Mouse (Mus musculus) layer of hippocampus, adult 8-10 months (tissue): ENCODE measurements around the gene Sipa1l1. TPM values are rescaled to one million over a fixed set of nuclear protein-coding genes. Genes with fewer than 3 reads are reported as not detected.

Experiments used
- DNase-seq, 2 experiments: peaks; one replicate each; pipeline ENCODE4 v3.0.0; 2022; ENCODE audit warnings: low spot score in 2 of 2
- total RNA-seq, 4 experiments: library from RNA; stranded (reverse); gene quantifications; 2 replicates each; pipeline ENCODE4 v1.2.4; 2022

The Sipa1l1 gene
- total RNA-seq, 4 experiments from 2014 or later, result 199 to 249 (median 219) TPM

DNA sequence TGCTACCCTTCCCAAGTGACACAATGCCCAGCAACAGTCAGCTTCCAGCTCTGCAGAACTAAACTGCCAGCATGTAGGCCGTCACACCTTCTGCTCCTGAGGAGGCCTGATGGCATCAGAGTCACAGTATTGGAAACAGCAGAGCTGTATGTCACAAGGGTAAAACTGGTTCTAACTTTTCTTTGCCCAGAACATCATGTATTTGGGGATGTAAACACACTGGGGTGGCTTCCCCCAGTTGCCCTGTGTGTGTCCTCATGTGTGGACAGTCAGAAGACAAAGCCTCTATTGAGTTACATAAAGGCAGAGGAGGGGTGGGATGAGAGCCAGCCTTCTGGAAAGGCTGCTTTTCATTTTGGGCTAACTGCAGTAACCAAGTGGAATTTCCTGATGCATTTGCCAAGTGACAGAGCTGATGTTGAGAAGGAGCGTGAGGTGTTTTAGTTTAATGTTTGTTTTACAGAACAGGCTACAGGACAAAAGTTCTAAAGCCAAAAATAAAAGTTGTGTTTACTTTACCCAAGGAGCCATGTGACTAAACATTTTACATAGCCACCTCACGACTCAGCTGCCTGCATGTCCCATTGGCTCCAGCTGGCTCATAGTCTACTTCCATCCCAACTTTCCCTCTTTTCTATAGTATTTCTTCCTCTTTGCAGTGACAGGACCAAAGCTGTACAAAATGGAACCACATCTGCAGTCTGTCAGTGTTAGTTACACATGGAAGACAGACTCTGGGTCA, 243.3 kb downstream of the Sipa1l1 start:
- DNase-seq, result peak in 1 of 2 experiments; percentile 58

DNA sequence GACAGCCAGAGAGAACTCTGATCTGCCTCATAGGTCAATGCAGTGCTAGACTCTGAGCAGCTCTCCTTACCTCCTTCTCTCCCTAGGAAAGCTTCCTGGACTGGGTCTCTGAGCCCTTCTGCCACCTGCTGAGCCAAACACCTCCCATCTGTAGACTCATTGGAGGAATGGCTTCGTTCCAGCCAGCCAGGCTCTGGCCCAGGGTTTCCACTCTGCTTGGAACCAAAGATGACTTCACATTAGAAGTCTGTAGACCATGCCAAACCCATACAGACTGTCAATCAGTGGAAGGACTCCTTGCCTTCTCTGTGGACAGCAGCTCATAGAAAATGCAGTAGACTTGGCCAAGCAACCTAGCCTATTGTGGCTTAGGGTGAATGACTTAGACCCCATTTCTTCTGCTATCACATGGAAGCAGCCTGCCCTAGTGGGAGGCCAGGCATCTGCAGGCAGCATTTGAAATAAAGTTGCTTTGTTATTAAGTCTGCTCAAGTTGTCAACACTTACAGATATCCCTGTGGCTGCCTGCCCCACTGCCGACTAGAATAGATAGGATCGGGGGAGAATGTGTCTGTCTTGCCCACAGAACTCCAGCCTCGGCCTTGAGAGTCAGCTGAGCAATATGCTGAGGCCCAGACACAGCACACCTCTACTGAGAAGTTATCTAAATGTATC, 246.7 kb downstream of the Sipa1l1 start:
- DNase-seq, result peak in 1 of 2 experiments; percentile 44

DNA sequence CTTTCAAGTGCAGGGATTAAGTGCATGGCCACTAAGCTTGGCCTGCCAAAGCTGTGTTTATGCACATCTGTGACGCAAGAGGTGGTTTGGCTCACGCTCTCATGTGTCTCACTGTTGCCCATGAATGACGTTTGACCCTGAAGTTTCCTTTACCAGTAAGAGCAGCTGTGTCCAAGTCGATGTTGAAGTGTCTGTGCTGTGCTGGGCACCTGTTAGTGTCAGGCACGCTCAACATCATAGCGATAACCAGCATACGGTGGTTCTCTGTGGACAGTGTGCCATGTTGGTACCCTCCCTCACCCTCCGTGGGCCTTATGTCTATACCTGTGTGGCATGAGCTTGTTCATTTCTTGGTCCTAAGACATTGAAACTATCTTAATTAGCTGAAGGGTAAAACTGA, 249.9 kb downstream of the Sipa1l1 start:
- DNase-seq, result no peak

DNA sequence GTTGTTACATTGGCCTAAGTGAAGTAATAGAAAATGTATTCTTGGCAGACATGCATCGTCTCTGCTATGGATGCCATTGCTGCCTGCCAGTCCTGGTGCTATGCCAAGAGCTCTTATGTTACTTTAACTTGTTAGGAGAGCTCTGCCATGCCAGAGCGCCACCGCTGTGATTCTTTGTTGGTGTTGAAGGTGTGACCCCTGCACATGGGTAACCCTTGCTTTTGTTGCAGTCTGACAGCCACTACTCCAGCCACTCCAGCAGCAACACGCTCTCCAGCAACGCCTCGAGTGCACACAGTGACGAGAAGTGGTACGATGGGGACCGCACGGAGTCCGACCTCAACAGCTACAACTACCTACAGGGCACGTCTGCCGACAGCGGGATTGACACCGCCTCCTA, 255.7 kb downstream of the Sipa1l1 start:
- no peak for DNase-seq

DNA sequence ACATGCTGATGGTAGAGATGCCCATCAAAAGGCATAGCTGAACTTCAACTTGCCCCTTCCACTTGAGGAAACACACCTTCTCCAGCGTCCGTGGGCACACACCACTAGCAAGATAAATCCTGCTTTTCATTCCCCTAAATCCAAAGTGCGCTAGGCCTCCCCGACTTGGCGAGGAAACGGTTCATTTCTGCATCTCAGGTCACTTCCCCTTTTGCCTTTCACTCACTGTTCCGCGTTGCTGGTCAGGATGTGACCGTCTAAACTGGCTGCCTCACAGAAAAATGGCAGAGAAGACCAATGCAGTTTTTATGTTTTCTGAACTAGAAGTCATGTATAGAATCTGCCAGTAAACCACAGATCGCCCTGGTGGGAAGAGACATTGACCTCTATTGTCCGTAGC, 256.7 kb downstream of the Sipa1l1 start:
- no peak for DNase-seq

DNA sequence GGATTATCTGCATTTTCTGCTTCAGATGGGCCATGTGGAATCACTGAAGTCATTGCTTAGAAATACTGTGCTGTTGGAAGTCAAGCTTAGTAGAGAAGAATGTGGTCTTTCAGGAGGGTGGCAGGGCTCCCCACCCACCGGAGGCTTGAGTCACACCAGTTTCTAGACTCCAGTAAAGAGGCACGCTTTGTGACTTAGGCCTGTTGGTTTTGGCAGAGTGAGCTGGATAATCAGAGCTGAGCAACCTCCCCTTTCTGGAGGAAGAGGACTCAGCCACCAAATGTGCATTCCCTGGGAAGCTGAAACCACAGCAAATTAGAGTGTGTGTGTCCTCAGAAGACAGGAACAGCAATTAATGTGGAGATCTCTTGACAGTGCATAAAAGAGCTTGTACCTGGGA, 258.3 kb downstream of the Sipa1l1 start:
- DNase-seq, result no peak

DNA sequence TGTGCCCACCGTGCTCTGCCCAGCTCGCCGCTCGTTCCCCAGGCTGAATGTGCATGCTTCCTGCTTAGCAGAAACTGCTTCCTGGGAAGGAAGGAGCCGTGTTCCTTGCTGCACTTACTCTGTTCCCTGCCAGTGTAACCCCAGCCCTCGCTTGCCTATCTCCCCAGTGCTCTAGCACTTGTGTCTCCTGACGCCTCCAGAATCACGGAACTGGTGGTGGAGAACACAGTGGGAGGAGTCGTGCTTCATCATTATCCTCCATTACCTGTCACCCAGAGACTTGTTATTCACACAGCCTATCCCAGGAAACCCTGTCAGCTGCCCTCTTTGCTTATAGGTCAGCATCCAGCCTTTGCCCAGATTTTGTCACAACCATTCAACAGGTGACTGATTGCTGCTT, 259.3 kb downstream of the Sipa1l1 start:
- no peak for DNase-seq

DNA sequence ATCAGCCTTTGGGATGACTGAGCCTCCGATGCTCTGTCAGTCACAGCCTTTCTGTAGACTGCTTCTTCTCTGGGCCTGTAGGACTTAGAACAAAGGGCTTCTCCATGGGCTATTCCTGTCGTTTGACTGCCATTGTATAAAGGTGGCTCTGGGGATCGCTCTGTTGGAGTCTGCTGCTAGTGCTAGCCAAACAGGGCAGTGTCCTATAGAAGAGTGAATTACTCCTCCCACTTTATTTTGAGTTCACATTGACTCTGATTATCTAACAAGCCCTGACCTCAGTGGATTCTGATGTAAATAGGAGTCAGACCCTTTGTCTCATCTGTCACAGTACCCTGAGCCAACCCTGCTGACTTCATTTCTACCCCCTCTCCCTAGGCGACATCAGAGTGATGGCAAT, 264.2 kb downstream of the Sipa1l1 start:
- no peak for DNase-seq

DNA sequence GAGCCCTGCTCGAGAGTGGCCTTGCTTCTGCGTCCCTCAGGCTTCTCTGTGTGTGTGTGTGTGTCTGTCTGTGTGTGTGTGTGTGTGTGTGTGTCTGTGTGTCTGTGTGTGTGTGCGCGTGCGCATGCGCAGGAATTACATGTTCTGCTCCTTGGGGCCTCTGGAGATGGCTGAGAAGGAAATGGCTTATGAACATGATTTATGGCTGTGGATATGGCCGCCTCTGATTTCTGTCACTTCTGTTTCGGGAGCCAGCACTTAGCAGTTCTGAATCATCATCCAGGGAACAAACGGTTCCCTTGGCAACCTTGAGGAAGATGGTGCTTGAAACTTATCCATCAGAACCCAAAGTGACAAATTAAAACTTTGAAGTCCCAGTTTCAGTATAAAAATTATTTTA, 265.5 kb downstream of the Sipa1l1 start:
- no peak for DNase-seq

DNA sequence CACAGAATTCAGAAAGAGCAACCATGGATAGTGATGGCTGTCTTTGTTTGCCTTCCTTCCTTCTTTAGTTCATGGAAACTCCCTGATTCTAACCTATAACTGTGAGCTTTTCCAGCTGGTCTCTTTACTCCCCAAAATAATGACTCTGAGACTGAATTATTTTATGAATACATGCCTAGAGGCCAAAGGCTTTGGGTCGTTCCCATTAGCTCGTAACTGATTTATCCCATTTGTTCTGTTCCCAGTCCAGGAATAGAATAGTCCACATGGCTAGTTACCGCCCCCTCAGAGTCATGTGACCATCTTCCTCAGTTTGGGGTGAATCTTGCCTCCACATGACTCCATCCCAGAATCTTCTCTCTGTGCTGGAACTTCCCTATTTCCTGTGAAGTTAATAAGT, 272.4 kb downstream of the Sipa1l1 start:
- DNase-seq, result no peak

DNA sequence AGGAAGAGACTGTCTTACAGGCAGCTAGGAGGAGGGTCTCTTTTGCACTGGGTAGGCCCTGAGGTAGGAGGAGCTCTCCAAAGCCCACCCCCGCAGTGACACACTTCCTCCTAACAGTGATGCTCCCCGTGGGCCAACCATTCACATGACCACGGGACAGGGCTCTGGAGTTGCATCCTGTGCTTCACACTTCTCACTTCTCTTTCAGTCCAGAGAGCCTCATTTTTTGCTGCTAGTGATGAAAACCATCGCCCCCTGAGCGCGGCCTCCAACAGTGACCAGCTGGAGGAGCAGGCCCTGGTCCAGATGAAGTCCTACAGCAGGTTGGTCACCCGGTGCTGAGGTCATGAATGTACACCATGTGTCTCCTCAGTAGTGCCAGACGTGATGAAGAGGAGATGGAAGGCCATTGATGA, 277.5 kb downstream of the Sipa1l1 start:
- no peak for DNase-seq

DNA sequence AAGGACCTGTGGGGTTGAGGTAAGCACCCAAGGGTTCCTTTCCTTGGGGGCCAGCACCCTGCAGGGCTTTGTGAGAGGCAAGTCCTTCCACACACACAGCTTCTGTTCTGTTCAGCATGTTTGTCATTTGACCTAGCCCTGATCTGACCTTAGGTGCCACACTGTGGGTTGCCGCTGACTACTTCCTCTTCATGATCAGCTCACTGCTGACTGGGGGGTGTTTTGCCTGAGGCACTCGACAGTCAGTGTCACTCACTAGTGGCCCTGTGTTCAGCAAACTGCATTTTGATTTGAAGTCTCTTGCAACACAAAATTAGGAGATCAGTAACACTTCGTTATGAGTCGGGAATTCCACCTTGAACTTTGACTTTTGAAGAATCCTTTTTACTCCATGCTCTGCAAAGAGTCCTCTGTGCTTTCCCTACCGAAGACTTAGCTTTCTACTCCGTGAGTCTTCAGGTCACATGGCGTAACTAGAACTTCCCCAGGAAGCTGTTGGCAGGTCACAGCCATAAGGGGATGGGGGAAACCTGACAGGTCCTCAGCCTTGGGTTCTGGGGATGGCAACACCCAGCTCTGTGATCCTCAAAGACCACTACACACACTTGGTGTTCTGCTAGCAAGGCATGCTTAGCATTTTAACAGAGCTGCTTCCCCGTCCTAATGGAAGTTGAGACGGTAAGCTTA, 279.2 kb downstream of the Sipa1l1 start:
- no peak for DNase-seq

DNA sequence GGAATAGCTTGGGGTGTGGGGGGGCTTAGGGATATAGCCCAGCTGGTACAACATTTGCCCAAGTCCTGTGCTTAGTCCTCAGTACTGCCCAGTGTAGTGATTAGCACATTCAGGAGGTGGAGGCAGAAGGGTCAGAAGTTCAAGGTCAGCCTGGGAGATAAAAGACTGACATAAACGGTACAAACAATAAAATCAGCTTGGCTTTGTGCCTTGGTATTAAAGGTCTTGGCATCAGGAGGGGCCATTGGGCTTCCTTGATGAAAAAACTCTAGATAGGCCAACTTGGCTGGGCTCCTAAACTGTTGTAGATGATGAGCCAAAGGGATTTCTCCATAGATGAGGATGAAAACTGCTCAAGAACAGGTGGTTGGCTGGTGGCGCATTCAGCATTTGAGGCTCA, 283.3 kb downstream of the Sipa1l1 start:
- DNase-seq, result no peak

DNA sequence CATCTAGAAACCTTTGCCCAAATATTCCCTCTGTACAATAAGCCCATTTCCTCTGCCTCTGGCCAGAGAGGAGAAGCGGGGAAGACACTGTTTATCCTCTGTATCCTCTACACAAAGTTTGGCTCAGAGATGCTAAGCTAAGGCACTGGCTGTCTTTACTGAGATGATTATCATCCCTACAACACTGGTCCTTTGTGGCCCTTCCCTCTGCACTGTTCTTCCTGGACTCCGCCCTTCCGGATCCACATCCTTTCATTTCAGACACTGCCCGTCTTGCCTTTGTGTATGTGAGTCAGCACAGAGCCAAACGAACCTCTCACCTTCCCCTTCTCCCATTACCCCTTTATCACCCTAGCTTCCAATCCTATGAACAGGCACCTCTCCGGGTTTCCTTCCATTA, 285.3 kb downstream of the Sipa1l1 start:
- no peak for DNase-seq

DNA sequence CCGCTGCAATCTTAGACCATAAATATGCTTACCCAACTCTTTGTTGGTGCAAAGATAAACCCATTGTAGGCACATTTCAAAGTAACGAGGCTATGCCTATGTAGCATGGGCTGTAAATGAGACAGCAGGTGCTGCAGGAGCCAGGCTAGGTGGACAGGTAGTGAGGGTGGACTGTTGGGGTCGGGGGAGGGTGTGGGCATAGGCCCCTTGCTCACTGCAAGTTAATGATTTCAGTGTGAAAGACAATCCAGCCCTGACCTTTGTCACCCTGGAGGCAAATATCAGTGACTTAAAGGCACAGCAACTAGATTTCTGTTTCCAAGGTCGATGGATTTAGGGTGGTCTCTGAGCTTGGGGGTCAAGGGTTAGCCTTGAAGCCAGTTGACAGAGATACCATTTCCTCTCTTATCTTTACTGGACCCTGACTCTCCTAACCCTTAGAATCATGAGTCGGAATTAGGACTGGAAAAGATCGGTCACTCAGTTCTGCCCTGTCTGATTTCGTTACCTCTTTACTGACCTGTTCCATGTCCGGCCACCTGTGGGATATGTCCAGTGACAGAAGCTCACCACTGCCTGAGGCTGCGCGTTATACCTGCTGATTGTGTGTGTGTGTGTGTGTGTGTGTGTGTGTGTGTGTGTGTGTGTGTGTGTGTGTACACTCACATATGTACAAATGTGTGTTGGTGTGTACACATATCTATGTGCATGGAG, 286.7 kb downstream of the Sipa1l1 start:
- DNase-seq, result no peak

DNA sequence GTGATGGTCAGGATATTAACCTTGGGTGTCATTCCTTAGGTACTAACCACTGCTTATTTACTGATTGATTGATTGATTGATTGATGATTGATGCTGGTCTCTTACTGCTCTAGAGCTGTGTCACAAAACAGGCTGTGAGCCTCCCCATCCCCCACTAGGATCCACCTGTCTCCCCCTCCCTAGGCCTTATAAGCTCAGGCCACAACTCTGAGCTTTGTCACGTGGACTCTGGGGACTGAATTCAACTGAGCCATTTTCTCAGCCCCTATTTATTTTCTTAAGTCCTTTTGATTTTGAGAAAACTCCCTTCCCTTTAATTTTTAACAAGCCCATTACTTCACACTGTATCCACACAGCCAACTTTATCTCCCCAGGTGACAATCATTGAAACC, 287.3 kb downstream of the Sipa1l1 start:
- no peak for DNase-seq

DNA sequence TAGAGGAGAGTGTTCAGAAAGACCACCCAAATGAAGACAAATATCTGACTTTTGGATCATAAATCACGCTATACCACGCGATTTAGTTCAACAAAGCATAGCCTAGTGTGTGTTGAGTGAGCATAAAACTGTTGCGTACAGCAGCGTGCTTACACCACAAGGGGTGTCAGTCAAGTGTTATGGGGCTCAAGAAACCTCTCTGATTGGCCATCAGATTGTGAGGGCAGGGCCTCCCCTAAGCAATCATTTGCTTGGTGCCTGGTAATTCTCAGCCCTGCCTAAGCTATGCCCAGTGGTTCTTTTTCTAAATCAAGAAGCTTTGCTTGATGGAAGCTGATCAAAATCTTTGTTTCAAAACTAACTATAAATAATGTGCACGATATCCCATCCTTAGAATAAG, 288.5 kb downstream of the Sipa1l1 start:
- DNase-seq, result no peak

DNA sequence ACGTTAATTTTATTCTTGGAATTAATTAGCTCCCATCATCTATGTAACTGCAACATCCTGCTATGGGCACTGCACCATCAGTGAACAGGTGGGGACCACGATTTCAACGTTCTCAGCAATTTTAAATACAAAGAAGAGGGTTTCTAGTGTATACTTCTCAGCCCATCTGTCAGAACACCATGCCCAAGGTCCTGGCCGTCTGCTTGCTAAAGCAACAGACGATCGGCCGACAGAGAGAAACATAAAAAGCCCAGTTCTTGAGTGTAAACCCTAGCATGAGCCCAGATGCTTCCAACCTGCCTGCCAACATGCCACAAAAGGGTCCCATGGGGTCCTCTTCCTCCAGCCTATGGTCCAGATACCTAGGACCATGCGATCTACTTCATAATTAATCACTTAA, 288.9 kb downstream of the Sipa1l1 start:
- DNase-seq, result peak in 1 of 2 experiments; percentile 40

DNA sequence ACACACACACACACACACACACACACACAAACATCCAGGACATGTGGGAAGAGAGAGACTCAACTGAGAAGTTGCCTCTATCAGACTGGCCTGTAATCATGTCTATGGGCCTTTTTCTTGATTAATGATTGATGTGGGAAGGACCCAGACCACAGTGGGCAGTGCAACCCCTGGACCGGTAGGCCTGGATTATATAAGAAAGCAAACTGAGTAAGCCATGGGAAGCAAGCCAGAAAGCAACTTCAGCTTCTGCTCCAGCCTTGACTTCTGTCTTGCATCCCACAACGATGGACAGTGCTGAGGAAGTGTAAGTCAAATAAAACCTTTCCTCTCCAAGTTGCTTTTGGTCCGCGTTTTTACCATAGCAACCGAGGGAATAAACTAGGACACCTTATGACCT, 298.1 kb downstream of the Sipa1l1 start:
- no peak for DNase-seq

DNA sequence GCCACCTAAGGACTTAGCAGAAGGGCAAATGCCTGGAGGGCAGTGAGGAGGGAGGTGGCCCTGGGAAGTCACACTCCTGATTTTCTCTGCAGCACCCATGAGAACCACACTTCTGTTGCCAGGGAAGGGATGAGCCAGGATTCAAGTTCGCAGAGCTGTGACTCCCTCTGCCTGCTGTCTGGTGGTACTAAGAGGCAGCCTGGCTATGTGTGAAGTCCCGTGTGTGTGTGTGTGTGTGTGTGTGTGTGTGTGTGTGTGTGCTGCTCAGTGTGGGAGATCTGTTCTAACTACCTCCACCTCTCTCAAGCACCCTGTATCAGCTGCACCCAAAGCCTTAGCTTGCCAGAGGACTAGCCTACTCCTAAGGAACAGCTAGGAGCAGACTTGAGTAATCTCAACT, 298.5 kb downstream of the Sipa1l1 start:
- peak in 1 of 2 experiments; percentile 57 for DNase-seq

DNA sequence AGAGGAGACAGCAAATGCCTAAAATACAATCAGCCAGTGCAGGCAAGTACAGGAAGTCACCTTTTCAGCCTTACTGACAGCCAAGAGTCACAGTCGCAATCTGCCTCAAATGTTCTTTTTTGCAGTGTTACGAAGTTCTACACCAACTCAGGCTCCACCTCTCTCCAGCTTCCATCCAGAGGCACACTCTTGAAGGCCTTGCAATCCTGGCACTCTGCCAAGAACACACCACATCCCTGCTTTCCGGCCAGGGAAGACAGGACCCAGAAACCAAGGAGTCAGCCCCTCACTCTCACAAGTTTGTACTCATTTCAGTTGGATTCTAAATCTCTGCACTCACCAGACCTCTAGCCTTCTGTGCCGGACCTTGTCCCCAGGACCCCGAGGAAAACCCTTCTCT, 299.3 kb downstream of the Sipa1l1 start:
- no peak for DNase-seq
